In genomic region chr7:111776160-111776559, GRCm38 (mm10) we compare ENCODE assay signal across 13 mouse cellular contexts. TPM values are rescaled to one million over a fixed set of nuclear protein-coding genes. Genes with fewer than 3 reads are reported as not detected.
DNase-seq lines count a peak whose midpoint lies in the region; ATAC-seq and TF ChIP-seq lines count a peak whose summit lies in the region.
"Had no signal": no experiment of that assay in that cellular context is flagged by ENCODE, and none has a peak within 500 bp of the region (broad histone marks: within the 10 kb centered on the region; RNA-seq: fewer than 3 reads in every experiment).

No protein-coding gene starts in this region.

- no peaks in the 10 kb centered on the region for H3K4me1 ChIP-seq in forebrain, postnatal 0 days (ENCODE audit: insufficient read depth)
- peaks cover 2% of the 10 kb centered on the region; the same call in 1 of the 2 replicates for H3K4me1 ChIP-seq in forebrain, embryonic 11.5 days (replicated peaks; ENCODE audit: control insufficient read depth, insufficient read depth, low read length)
- no peaks in the 10 kb centered on the region for H3K4me1 ChIP-seq in intestine, postnatal 0 days (replicated peaks; ENCODE audit: control insufficient read depth, insufficient read depth, low read length)
- H3K4me1 ChIP-seq: liver, embryonic 15.5 days had no signal

- no peak for ATAC-seq in forebrain, postnatal 0 days
- no peak for ATAC-seq in forebrain, embryonic 11.5 days (replicated peaks; ENCODE audit: low FRiP score)
- ATAC-seq in intestine, postnatal 0 days, result no peak

- no peak overlapping the region for H3K27ac ChIP-seq in forebrain, postnatal 0 days (ENCODE audit: low read depth, low read length)
- no peak overlapping the region for H3K27ac ChIP-seq in forebrain, embryonic 11.5 days (ENCODE audit: low read depth, low read length)
- H3K27ac ChIP-seq in layer of hippocampus, adult 2 months, result peak overlapping the region; percentile 92; the same call in 1 of the 2 replicates
- H3K27ac ChIP-seq in intestine, postnatal 0 days (ENCODE audit: low read depth, low read length), result no peak overlapping the region
- H3K27ac ChIP-seq: liver, embryonic 15.5 days had no signal

- H3K27me3 ChIP-seq in forebrain, postnatal 0 days (ENCODE audit: insufficient read depth, low read length), result no peaks in the 10 kb centered on the region
- H3K27me3 ChIP-seq in forebrain, embryonic 11.5 days (ENCODE audit: control insufficient read depth, insufficient read depth, low read length), result peaks cover 8% of the 10 kb centered on the region
- peaks cover 9% of the 10 kb centered on the region; the same call in 1 of the 2 replicates for H3K27me3 ChIP-seq in intestine, postnatal 0 days (replicated peaks; ENCODE audit: control insufficient read depth, insufficient read depth, low read length)
- H3K27me3 ChIP-seq in myocyte (ENCODE audit: control insufficient read depth, insufficient read depth, insufficient read length), result no peaks in the 10 kb centered on the region

- WGBS in forebrain, postnatal 0 days, result 77% methylated on average over 7 of the region's 7 CpGs
- WGBS in forebrain, embryonic 11.5 days, result 78% methylated on average over 7 of the region's 7 CpGs
- WGBS in intestine, postnatal 0 days, result 53% methylated on average over 7 of the region's 7 CpGs

- no peak overlapping the region for H3K9ac ChIP-seq in forebrain, postnatal 0 days
- H3K9ac ChIP-seq in forebrain, embryonic 11.5 days (ENCODE audit: low read length), result no peak overlapping the region
- no peak overlapping the region for H3K9ac ChIP-seq in intestine, postnatal 0 days (ENCODE audit: low read depth, low read length)
- H3K9ac ChIP-seq: liver, embryonic 15.5 days had no signal

- no peaks in the 10 kb centered on the region for H3K36me3 ChIP-seq in forebrain, postnatal 0 days (ENCODE audit: insufficient read depth)
- H3K36me3 ChIP-seq in forebrain, embryonic 11.5 days (ENCODE audit: control insufficient read depth, insufficient read depth, low read length), result no peaks in the 10 kb centered on the region
- no peaks in the 10 kb centered on the region for H3K36me3 ChIP-seq in intestine, postnatal 0 days (ENCODE audit: control insufficient read depth, insufficient read depth)
- no peaks in the 10 kb centered on the region for H3K36me3 ChIP-seq in myocyte (ENCODE audit: control insufficient read depth, insufficient read depth)
- H3K36me3 ChIP-seq: liver, embryonic 15.5 days had no signal

- H3ac ChIP-seq in myocyte (ENCODE audit: control insufficient read depth, insufficient read length), result no peak overlapping the region

- no peaks in the 10 kb centered on the region for H3K9me3 ChIP-seq in forebrain, postnatal 0 days (ENCODE audit: low read length)
- H3K9me3 ChIP-seq in forebrain, embryonic 11.5 days (ENCODE audit: control insufficient read depth, low read length), result no peaks in the 10 kb centered on the region
- no peaks in the 10 kb centered on the region for H3K9me3 ChIP-seq in intestine, postnatal 0 days (ENCODE audit: control insufficient read depth)
- H3K9me3 ChIP-seq: liver, embryonic 15.5 days had no signal

- H3K79me2 ChIP-seq in myocyte (ENCODE audit: control insufficient read depth, insufficient read depth), result no peaks in the 10 kb centered on the region

- H3K4me3 ChIP-seq in forebrain, postnatal 0 days (ENCODE audit: low read depth, low read length), result no peak overlapping the region
- no peak overlapping the region for H3K4me3 ChIP-seq in forebrain, embryonic 11.5 days (ENCODE audit: low read depth, low read length)
- H3K4me3 ChIP-seq in layer of hippocampus, adult 2 months, result peak overlapping the region; percentile 84
- no peak overlapping the region for H3K4me3 ChIP-seq in intestine, postnatal 0 days (ENCODE audit: low read depth, low read length)
- H3K4me3 ChIP-seq in myocyte, result no peak overlapping the region
- H3K4me3 ChIP-seq: erythroblast, embryonic 14.5 days; liver, embryonic 15.5 days had no signal

- TF ChIP-seq POLR2A in myocyte (IDR thresholded peaks at IDR 0.05; ENCODE audit: insufficient read length, low read depth), result no peak

- TF ChIP-seq CTCF in forebrain, postnatal 0 days (IDR thresholded peaks at IDR 0.05; ENCODE audit: low read depth), result no peak
- no peak for TF ChIP-seq CTCF in layer of hippocampus, adult 2 months (conservative IDR thresholded peaks at IDR 0.05)
- TF ChIP-seq CTCF in intestine, postnatal 0 days (IDR thresholded peaks at IDR 0.05; ENCODE audit: low read depth), result no peak

- no peak for DNase-seq in forebrain, postnatal 0 days
- no peak for DNase-seq in forebrain, embryonic 11.5 days (ENCODE audit: low spot score)
- DNase-seq in layer of hippocampus, adult 2 months (ENCODE audit: low spot score in 2 of 2), result no peak
- DNase-seq in layer of hippocampus, postnatal 36 days, result no peak
- DNase-seq in right cerebral cortex, postnatal 25 days, result no peak
- DNase-seq in layer of hippocampus, adult 11-12 months (ENCODE audit: low spot score), result no peak
- DNase-seq: adrenal gland, postnatal 10 days; cerebellum, postnatal 10 days; gastrocnemius, postnatal 10 days had no signal

- H3K4me2 ChIP-seq in forebrain, postnatal 0 days (ENCODE audit: low read depth), result peak overlapping the region; percentile 98; the same call in 1 of the 2 replicates
- no peak overlapping the region for H3K4me2 ChIP-seq in forebrain, embryonic 11.5 days (ENCODE audit: low read depth, low read length, severe bottlenecking)
- 0 out of 2 replicates have a peak overlapping the region, but pooled peaks have one; percentile 10 for H3K4me2 ChIP-seq in intestine, postnatal 0 days (replicated peaks; ENCODE audit: low read depth)
- H3K4me2 ChIP-seq in myocyte (ENCODE audit: low read depth), result peak overlapping the region; percentile 22
- H3K4me2 ChIP-seq: liver, embryonic 15.5 days had no signal

TF ChIP-seq in myocyte, 11 proteins besides CTCF, POLR2A, EP300 and RAD21:
- TF ChIP-seq MYOG (IDR thresholded peaks at IDR 0.05; ENCODE audit: control insufficient read depth in 1 of 3, insufficient read depth in 1 of 3, insufficient read length in 2 of 3, low read depth in 2 of 3), result no peak
- peak in 1 of 3 experiments; percentile 4 for TF ChIP-seq MYOD1 (IDR thresholded peaks at IDR 0.05; ENCODE audit: control insufficient read depth in 1 of 3, insufficient read length in 2 of 3, low read depth in 2 of 3)
- TF ChIP-seq MAX (IDR thresholded peaks at IDR 0.05; ENCODE audit: low read depth), result no peak
- TF ChIP-seq TCF12 (IDR thresholded peaks at IDR 0.05; ENCODE audit: insufficient read depth, poor library complexity, severe bottlenecking), result no peak
- TF ChIP-seq TCF3 (IDR thresholded peaks at IDR 0.05; ENCODE audit: insufficient read length, low read depth), result no peak

RNA-seq across cellular contexts. Expression of gene Galnt18, which starts 3.6 kb away (rescaled TPM):
- total RNA-seq in forebrain, postnatal 0 days (2014; rRNA removed), result 22.0 and 22.6 TPM in 2 replicates
- polyA plus RNA-seq in forebrain, postnatal 0 days (2015; fragmentation: Nextera tagmentation; extraction: Ambion mirVana), result 13.9 and 18.0 TPM in 2 replicates
- 4.5 and 4.9 TPM in 2 replicates for polyA plus RNA-seq in forebrain, embryonic 11.5 days (2014; fragmentation: Nextera tagmentation; extraction: Ambion mirVana)
- total RNA-seq in layer of hippocampus, adult 2 months (2021), result 10 to 100 TPM; 55.7 to 62.1 TPM
- 10 to 100 TPM; 53.8 to 55.0 TPM for total RNA-seq in layer of hippocampus, postnatal 36 days (2021)
- 6.9 and 7.8 TPM in 2 replicates for polyA plus RNA-seq in intestine, postnatal 0 days (2015; fragmentation: Nextera tagmentation; extraction: Ambion mirVana)
- 16.4 TPM for polyA plus RNA-seq in myocyte (2012; fragmentation: generic; extraction: Trizol)
- polyA plus RNA-seq: erythroblast, embryonic 14.5 days had no signal
